Mouse (Mus musculus): Measurements from ENCODE around the gene Golt1a. TPM values are rescaled to one million over a fixed set of nuclear protein-coding genes. Genes with fewer than 3 reads are reported as not detected.
A peak's percentile ranks its signal among the peaks of the same experiment; 100 is the strongest.

The Golt1a gene
- total and polyA plus RNA-seq, 3 experiments, result not detected

GRCm38 (mm10) chr1:133367606-133368488 lies 58.2 kb downstream of the Golt1a start:
- TF ChIP-seq JUND (IDR thresholded peaks at IDR 0.05; ENCODE audit: low read depth, low read length) (no peak), ELF1 (IDR thresholded peaks at IDR 0.05; ENCODE audit: low read depth, low read length) (0 out of 2 replicates have a peak, but pooled peaks have one; percentile 9)
- DNase-seq (ENCODE audit: low read depth, low spot score), result no peak
- Histone ChIP-seq H3K27me3 (ENCODE audit: control insufficient read depth in 1 of 2, insufficient read depth in 2 of 2, low read length in 2 of 2) (peaks cover 1 to 6% of the 10 kb centered on the region in 2 experiments), H3K79me2 (ENCODE audit: control insufficient read depth, insufficient read depth, low read length, poor library complexity) (no peaks in the 10 kb centered on the region), H3K36me3 (ENCODE audit: control insufficient read depth in 1 of 2, insufficient read depth in 2 of 2, low read length in 2 of 2) (peaks cover 0 to 6% of the 10 kb centered on the region in 2 experiments; a peak in 2 of 4 replicates), H3K4me3 (ENCODE audit: control insufficient read depth in 1 of 2, insufficient read depth in 1 of 2, low read depth in 2 of 2, low read length in 2 of 2) (no peak overlapping the region), H3K9ac (ENCODE audit: control insufficient read depth, low read depth, low read length, poor library complexity, severe bottlenecking) (no peak overlapping the region), H3K9me3 (replicated peaks; ENCODE audit: insufficient read depth, low read length) (no peaks in the 10 kb centered on the region), H3K27ac (ENCODE audit: control insufficient read depth, low read depth, low read length) (no peak overlapping the region), H3K4me1 (ENCODE audit: control insufficient read depth in 1 of 2, insufficient read depth in 2 of 2, low read length in 2 of 2) (peaks cover 0 to 16% of the 10 kb centered on the region in 2 experiments; a peak in 2 of 4 replicates)

GRCm38 (mm10) chr1:133368644-133369043 lies 59.0 kb downstream of the Golt1a start:
- peaks cover 1 to 9% of the 10 kb centered on the region in 2 experiments for H3K27me3 ChIP-seq (ENCODE audit: control insufficient read depth in 1 of 2, insufficient read depth in 2 of 2, low read length in 2 of 2)

GRCm38 (mm10) chr1:133370352-133370751 lies 60.8 kb downstream of the Golt1a start:
- no peak overlapping the region for H3K27ac ChIP-seq (ENCODE audit: control insufficient read depth, low read depth, low read length)
- no peak overlapping the region for H3K4me3 ChIP-seq (ENCODE audit: control insufficient read depth in 1 of 2, insufficient read depth in 1 of 2, low read depth in 2 of 2, low read length in 2 of 2)
- TF ChIP-seq MXI1 (IDR thresholded peaks at IDR 0.05; ENCODE audit: low read depth, low read length) (no peak), JUND (IDR thresholded peaks at IDR 0.05; ENCODE audit: low read depth, low read length) (no peak), RAD21 (IDR thresholded peaks at IDR 0.05; ENCODE audit: low read depth, low read length) (no peak), KAT2A (conservative IDR thresholded peaks at IDR 0.05; ENCODE audit: low read depth, low read length) (no peak)
- no peaks in the 10 kb centered on the region for H3K36me3 ChIP-seq (ENCODE audit: control insufficient read depth in 1 of 2, insufficient read depth in 2 of 2, low read length in 2 of 2)
- peaks cover 0 to 3% of the 10 kb centered on the region in 2 experiments; a peak in 2 of 4 replicates for H3K4me1 ChIP-seq (ENCODE audit: control insufficient read depth in 1 of 2, insufficient read depth in 2 of 2, low read length in 2 of 2)
- DNase-seq (ENCODE audit: low read depth, low spot score), result no peak
- H3K9me3 ChIP-seq (replicated peaks; ENCODE audit: insufficient read depth, low read length), result no peaks in the 10 kb centered on the region
- H3K9ac ChIP-seq (ENCODE audit: control insufficient read depth, low read depth, low read length, poor library complexity, severe bottlenecking), result no peak overlapping the region
- H3K27me3 ChIP-seq (ENCODE audit: control insufficient read depth in 1 of 2, insufficient read depth in 2 of 2, low read length in 2 of 2), result peaks cover 3 to 9% of the 10 kb centered on the region in 2 experiments
- H3K79me2 ChIP-seq (ENCODE audit: control insufficient read depth, insufficient read depth, low read length, poor library complexity), result no peaks in the 10 kb centered on the region

More at GRCm38 (mm10) chr1:133368644-133369043, 59.0 kb downstream of the Golt1a start:
- DNase-seq (ENCODE audit: low read depth, low spot score), result no peak
- H3K79me2 ChIP-seq (ENCODE audit: control insufficient read depth, insufficient read depth, low read length, poor library complexity), result no peaks in the 10 kb centered on the region
- no peak overlapping the region for H3K27ac ChIP-seq (ENCODE audit: control insufficient read depth, low read depth, low read length)
- peaks cover 0 to 6% of the 10 kb centered on the region in 2 experiments; a peak in 2 of 4 replicates for H3K36me3 ChIP-seq (ENCODE audit: control insufficient read depth in 1 of 2, insufficient read depth in 2 of 2, low read length in 2 of 2)
- no peaks in the 10 kb centered on the region for H3K9me3 ChIP-seq (replicated peaks; ENCODE audit: insufficient read depth, low read length)
- H3K4me1 ChIP-seq (ENCODE audit: control insufficient read depth in 1 of 2, insufficient read depth in 2 of 2, low read length in 2 of 2), result peaks cover 0 to 16% of the 10 kb centered on the region in 2 experiments; a peak in 2 of 4 replicates
- H3K4me3 ChIP-seq (ENCODE audit: control insufficient read depth in 1 of 2, insufficient read depth in 1 of 2, low read depth in 2 of 2, low read length in 2 of 2), result no peak overlapping the region
- H3K9ac ChIP-seq (ENCODE audit: control insufficient read depth, low read depth, low read length, poor library complexity, severe bottlenecking), result no peak overlapping the region
- TF ChIP-seq ZC3H11A (IDR thresholded peaks at IDR 0.05; ENCODE audit: low read depth, low read length) (no peak), E2F4 (IDR thresholded peaks at IDR 0.05; ENCODE audit: borderline replicate concordance, low read depth, low read length) (no peak), ZKSCAN1 (IDR thresholded peaks at IDR 0.05; ENCODE audit: low read depth, low read length) (no peak), USF1 (IDR thresholded peaks at IDR 0.05; ENCODE audit: low read depth, low read length) (no peak), POLR2AphosphoS5 (IDR thresholded peaks at IDR 0.05; ENCODE audit: borderline replicate concordance, low read depth, low read length) (no peak), CHD1 (IDR thresholded peaks at IDR 0.05; ENCODE audit: low read depth, low read length) (no peak), GABPA (IDR thresholded peaks at IDR 0.05; ENCODE audit: low read depth, low read length) (no peak), ZNF384 (IDR thresholded peaks at IDR 0.05; ENCODE audit: low read depth, low read length) (no peak), MYC (IDR thresholded peaks at IDR 0.05; ENCODE audit: low read depth, low read length) (no peak), UBTF (IDR thresholded peaks at IDR 0.05; ENCODE audit: borderline replicate concordance, insufficient read depth, low read depth, low read length) (no peak), BHLHE40 (IDR thresholded peaks at IDR 0.05; ENCODE audit: borderline replicate concordance, low read depth, low read length) (no peak), ZMIZ1 (IDR thresholded peaks at IDR 0.05; ENCODE audit: low read depth, low read length) (no peak)

Measured in MEL (cell line).